Mouse (Mus musculus) embryo, embryonic 11.5 days (tissue): Measurements from ENCODE around the gene Ap2a1.
"Not testable (repeated sequence)": the region's sequence is repeated elsewhere in the genome, so short reads cannot be mapped to it uniquely, and the experiment has no call there.

ENCODE experiments used
- DNase-seq: peaks from one replicate; pipeline ENCODE4 v3.0.0-alpha.2; 2012; ENCODE audit warnings: low read depth, low spot score

Ap2a1 gene

DNA sequence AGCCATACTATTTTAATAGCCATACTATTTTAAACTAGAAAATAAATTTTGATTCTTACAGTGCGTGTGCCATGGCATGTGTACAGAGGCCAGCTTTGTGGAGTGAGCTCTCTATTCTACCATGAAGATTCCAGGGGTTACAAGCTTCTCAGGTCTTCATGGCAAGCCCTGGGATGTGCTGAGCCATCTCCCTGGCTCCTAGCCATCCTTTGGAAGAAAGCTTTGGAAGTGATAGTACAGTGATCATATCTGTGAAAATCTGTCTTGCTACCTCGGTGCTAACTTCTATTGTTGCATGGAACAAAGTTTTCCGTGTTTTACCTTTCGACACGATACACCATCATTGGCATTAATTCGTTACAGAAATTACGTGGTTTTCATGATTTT, 34.1 kb downstream of the Ap2a1 start:
- DNase-seq = no peak

- DNase-seq = no peak
Measured at GRCm38 (mm10) chr7:44894175-44894574, 35.1 kb downstream of the Ap2a1 start.

- no peak for DNase-seq
Measured at GRCm38 (mm10) chr7:44893197-44893596, 36.1 kb downstream of the Ap2a1 start.

DNA sequence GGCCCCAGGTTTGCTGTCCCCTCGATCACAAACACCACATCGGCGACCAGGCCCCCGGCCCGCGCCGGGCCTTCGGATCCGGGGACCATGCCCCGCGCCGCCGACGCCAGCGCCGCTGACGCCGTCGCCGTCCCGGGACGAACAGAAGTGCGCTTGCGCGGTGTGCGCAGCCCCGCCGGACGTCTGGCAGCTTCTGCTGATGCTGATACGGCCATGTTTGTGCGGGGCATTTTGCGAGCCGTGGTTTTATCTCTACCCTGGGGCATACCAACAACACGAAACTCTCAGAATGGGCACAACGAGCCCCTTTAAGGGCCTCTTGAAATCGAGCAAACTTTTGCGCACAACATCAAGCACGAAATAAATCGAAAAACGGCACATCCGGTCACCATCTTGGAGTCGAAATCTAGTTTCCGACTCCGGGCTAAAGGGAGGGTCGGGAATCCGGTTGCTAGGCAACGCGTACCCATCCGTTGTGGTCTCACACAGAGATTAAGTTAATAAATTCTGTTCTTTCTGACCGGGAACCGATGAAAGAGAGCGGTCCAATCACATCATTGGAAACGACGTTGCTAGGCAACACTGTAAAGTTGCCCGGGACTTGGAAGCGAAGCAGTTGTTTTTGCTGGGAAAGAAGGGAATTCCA, 36.9 kb downstream of the Ap2a1 start, which contains the start of gene Med25:
Med25 (minus strand) TSS at position 437 of the 646 bp plus-strand sequence.
- peak; percentile 92 for DNase-seq

GRCm38 (mm10) chr7:44891611-44892010, 37.7 kb downstream of the Ap2a1 start:
- no peak for DNase-seq

- no peak for DNase-seq
Measured at GRCm38 (mm10) chr7:44890737-44891136, 38.6 kb downstream of the Ap2a1 start.

DNA sequence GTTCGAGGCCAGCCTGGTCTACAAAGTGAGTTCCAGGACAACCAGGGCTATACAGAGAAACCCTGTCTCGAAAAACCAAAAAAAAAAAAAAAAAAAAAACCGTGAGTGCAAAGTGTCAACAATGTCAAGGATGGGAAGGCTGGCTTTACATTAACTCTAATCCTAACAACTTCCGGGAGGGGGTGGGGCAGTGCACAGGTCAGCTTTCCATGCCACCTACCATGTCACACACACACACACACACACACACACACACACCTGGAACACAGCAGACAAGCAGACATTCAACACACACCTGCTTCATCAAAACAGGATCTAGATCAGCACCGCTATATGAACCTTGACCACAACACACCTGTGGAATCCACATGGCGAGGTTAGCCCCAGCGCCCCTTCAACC, 39.1 kb downstream of the Ap2a1 start:
- no peak for DNase-seq

DNA sequence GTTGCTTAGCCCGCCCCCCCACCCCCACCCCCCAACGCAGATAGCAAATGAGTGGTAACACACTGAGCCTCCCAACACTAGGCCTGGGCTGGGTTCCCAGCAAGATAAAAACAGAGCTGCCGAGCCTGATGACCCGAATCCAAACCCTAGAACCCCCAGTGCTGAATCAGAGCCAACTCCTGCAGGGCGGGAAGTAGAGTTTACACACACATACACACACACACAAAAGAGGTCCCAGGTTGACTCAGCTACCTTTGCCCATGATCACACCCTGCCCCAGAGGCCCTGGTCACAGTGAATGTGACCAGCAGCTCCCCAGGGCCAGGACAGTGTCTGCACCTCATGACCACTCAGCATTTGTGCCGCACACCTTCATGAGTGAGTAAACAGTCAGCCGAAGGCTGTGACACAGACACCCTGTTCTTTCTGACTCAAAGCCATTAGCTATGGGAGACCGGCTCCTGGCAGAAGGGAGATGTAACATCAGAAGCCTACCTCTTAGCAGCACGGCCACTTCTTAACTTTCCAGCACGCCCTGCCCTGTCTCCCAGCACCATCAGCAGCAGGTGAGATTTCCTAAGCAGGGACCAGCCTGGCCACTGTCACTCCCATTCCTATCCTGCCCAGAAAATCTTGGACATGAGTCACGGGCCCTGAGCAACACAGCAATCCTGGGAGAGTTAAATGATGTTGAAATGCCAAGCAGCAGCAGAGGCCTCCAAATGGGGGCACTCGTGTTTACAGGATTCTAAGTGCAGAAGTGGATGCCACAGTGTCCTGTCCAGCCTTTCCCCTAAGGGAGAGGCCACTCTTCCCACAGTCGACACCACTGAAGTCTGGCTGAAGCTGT, 40.8 kb downstream of the Ap2a1 start:
- no peak for DNase-seq

- no peak for DNase-seq
Measured at GRCm38 (mm10) chr7:44886964-44887363, 42.3 kb downstream of the Ap2a1 start.

GRCm38 (mm10) chr7:44884637-44885036, 44.7 kb downstream of the Ap2a1 start:
- DNase-seq = no peak

DNA sequence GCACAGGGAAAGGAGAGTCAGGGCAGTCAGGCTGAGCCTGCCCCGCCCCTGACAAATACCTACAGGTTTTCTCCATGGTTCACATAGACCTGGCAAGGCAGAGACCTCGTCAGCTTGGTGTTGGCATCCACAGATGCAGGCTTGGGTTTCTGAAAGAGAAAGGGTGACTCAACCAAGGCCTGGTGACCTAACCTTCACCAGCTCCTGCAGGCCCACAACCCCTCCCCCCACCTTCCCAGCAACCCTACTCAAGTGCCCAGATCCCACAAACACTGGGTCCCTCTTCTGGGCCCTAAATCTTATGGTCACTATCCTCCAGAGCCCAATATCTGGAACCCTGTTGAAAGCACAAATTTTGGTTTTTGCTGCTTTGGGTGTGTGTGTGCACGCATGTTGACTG, 46.3 kb downstream of the Ap2a1 start:
- DNase-seq = no peak

DNA sequence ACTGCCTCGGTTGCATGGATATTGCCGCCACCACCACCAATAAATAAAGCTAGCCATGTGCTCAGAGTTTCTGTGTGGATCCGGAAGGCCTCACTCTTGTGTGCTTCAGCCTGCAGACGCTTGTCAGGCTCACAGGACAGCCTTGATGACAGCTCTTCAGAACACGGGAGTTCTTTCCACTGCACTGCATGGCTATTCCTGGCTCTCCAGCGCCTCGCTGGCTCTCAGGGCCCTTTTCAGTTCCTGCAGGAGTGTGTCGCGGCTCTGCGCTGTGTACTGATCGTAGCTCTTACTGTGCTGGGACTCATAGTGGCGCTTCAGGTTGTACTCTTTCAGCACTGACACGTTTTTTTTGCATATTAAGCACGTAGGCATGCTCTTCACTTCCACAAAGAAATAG, 51.5 kb downstream of the Ap2a1 start:
- no peak for DNase-seq

- DNase-seq = not testable (repeated sequence)
Measured at GRCm38 (mm10) chr7:44871774-44872173, 57.5 kb downstream of the Ap2a1 start.

- no peak for DNase-seq
Measured at GRCm38 (mm10) chr7:44871181-44871580, 58.1 kb downstream of the Ap2a1 start.

DNA sequence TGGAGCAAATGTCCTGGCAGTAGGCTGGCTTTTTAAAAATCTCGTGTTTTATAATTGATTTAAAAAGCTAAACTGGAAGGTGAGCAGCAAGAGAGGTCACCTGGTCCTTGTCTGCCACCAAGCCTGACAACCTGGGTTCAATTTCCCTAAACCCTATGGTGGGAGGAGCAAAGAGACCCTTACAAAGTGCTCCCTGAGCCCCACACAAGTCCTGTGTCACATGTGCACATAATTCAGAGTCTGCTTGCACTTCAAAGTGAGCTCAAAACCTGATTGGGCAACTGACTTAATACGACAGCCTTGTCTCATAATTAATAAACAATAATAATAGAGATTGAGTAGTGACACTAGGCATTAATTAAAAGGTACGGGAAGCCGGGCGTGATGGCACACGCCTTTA, 58.7 kb downstream of the Ap2a1 start:
- no peak for DNase-seq

DNA sequence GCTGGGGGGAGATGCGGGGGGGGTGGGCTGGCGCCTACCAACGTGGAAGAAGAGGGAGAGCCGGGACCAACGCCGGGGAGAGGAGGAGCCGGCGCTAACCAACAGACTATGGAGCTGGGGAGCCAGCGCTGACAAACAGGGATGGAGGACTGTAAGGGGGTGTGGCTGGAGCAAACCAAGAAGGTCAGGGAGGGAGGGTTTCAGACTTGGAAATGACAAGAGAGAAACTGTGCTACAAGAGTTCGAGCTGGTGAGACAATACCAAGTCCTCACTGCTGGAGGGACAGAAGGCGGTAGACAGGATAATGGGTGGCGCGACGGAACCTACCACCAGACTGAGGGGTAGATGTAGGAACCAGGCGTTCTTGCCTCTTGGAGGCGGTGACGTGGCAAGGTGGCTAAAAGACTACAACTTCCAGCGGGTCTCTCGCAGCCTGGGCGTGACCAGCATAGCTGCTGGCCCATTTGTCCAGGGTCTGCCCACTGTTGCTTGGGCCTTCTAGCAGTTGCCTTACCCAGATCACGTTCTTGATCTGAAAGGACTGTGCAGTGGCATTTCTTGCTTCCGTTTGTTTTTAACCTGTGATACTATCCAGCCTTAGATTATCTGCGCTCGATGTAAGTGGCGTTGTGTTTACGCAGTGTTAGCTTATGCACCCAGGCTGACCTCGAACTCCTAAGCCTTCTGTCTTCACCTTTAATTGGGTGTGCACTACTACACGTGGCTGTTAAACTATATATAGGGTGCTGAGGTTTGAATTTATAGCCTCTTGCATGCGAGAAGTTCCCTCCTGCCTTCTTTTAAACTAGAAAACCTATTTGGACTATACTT, 59.4 kb downstream of the Ap2a1 start, which contains the start of gene Ptov1:
Ptov1 (minus strand) TSS at position 92 of the 832 bp plus-strand sequence.
- peak; percentile 90 for DNase-seq

DNA sequence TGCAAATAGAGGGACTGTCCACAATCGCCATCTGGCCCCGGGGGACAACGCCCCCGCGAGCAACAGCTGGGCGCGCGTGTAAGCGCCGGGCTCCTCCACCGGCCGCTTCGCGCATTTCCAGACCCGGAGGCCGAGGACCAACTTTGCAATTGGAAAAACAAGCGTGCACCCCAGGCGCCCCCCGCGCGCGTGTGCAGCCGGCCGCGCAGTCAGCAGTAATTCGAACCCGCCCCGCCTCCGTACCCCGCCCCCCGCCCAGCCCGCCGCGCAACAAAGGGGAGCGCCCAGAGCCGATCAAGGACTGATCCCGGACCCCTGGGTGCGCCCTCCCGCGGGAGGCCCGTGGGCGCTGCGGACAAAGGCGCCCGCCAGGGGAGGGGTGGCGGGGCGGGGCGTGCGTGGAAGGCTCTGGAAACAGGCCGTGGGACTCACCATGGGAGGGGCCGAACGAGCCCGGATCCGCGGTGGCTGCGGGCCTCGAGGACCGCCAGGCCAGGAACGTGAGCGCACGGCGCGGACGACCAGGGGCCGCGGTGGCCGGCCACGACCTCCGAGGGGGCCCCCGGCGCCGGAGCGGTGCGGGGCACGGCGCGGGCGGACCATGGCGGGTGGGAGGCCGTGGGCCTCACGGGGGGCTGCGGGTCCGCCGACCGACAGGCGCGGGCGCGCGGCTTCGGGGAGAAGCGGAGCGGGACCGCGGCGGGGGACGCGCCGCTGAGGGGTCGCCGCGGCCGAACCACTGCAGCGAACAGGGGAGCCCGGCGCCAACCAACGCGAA, 60.2 kb downstream of the Ap2a1 start:
- DNase-seq = peak; percentile 54

- DNase-seq = no peak
Measured at GRCm38 (mm10) chr7:44868465-44868864, 60.8 kb downstream of the Ap2a1 start.

GRCm38 (mm10) chr7:44867802-44868201, 61.5 kb downstream of the Ap2a1 start:
- DNase-seq = no peak

DNA sequence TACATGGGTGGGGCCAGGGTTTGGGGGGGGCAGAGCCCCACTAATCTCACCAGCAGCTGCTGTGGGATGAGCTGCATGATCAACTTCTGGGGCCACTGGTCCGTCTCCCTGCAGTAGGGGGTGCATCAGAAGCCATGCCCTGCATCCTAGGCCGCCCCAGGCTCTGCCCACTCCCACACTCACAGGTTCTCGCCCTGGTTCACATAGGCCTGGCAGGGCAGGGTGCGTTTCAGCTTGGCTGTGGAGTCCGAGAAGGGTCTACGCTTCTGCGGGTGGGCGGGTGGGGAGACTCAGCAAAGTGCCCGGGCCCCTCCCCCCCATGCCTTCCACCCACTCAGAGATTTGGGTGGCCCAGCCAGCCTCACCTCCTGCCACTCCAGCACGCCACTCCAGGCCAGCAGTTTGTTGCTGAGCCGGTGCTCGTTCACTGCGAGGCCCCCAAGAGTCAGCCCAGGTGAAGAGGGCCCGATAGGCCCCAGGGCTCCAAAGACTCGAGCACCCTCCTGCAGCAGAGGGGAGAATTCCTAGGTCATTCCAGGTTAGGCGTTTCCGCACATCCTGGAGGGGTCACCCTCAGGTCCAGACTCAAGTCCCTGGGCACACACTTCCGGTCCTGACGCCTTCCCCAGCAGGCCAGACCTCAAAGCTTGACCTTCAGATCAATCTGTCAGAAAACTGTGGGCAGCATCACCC, 62.1 kb downstream of the Ap2a1 start:
- no peak for DNase-seq
